Mouse (Mus musculus) T-helper 17 cell (primary cell): ENCODE measurements around the gene Glrb.

Experiments
- in situ Hi-C, 2 experiments: fragments of 300-600 bp; cut with MboI, MseI; formaldehyde crosslinking; loops; 1 replicate in 1 of 2; 2 replicates in 1 of 2; pipeline ENCODE4 v1.15.1; 2025; ENCODE audit warnings: high pct_unique_total_duplicates in 2 of 2

Gene Glrb

DNA sequence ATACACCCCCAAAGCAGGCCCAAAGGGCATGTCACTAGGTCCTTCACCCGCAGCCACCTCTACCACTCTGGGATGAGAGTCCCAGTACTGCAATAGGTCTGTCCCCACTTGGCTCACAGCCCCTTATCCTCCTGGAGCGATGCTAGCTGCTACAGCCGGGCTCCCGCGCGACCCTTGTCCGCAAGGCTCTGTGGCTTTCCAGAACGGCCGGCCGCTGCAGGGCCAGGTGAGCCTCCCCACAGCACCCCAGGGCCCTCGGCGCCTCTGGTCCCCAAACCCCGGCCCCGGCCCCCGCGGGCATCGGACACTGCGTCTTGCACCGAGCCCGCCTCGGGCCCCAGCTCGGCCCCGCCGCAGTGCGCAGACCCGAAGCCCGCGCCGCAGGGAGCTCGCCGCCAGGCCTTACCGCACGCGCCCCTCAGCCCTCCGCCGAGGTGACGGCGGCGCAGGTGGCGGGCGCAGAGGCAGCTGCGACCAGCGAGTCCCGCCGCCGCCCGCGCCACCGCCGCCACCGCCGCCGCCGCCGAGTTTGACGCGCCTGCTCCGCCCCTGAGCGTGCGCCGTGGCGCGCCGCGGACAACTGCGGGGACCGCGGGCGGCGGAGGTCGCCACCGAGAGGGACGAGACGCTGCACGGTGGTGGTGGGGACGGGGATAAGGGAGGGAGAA lies at the start of gene Glrb:
Gene Glrb (minus strand): TSS at position 550 of the 668 bp plus-strand sequence.
- in situ Hi-C loops: no loop called here

DNA sequence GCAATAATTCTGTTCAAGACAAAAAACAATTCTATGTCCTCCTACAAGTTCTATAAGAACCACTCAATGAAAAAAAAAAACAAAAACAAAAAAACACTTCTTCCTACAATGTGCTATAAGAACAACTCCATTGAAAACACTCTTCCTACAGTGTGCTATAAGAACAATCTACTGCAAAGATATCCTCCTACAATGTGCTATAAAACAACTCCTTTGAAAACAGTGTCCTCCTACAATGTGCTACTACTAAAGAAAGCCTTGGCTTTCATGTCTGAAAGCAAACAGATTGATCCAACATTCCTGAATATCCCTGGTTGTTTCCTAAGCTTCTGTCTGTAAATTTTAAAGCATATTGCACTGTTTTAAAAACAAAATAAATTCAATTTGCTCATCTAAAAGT lies 46.5 kb upstream of the Glrb start:
- in situ Hi-C loops: loop anchor here in 1 of 2 experiments (5.0 to 10.0 kb wide), 2 partner anchors 875 to 962 kb away; no protein-coding TSS in a partner anchor

DNA sequence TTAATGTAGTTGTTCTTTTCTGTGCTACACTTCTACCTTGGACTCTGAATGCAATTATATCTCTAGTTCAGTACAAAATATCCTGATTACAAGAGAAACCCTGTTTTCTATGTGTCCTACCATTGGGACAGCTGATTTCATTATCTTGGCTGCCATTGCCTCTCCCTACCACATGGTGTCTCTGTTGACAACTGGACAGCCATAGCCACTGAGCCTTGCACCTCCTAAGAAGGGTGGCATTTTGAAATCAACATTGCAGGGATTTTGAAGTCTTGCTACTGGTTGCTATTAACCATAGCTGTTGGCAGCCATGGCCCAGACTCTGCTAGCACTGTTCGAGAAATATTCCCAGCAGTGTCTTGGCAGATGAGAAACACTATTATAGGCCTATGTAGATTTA lies 45.1 kb upstream of the Glrb start:
- in situ Hi-C loops: loop anchor here in 1 of 2 experiments (5.0 to 10.0 kb wide), 2 partner anchors 874 to 964 kb away; no protein-coding TSS in a partner anchor

GRCm38 (mm10) chr3:80913779-80914284 lies 372 bp upstream of the Glrb start:
- in situ Hi-C loops: no loop called here

DNA sequence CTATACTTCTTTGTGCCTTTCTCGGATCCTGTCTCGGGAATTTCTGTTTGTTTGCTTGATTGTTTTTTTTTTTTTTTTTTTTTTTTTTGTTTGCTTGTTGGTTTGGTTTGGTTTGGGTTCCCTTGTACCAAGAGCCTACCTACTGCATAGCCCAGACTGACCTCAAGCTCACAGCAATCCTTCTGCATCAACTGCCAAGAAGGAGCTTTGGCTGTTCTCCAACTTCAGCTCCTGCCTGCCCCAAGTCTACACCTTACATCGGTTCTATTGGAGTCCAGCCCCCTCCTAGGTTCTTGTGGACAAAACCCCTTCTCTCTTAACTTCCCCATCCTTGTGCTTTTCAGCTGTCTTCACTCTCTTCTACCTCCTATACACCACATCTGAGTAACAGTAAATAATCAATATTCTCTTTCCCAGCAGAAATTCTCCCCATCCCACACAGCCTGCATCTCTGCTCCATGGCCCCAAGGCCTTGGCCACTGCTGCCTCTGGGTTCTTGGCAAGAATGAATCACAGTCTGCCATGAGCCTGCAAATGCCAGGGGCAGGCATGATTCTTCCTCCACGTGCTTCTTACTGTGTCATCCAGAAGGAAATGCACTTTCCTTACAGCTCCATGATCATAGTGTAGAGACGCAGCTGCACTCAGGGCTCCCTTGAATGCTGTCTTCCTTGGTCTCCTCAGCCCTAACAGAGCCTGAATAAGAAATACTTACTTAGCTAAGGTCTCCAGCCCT lies 18.5 kb downstream of the Glrb start:
- in situ Hi-C loops: no loop called here

GRCm38 (mm10) chr3:80894328-80894727 lies 19.1 kb downstream of the Glrb start:
- in situ Hi-C loops: no loop called here

DNA sequence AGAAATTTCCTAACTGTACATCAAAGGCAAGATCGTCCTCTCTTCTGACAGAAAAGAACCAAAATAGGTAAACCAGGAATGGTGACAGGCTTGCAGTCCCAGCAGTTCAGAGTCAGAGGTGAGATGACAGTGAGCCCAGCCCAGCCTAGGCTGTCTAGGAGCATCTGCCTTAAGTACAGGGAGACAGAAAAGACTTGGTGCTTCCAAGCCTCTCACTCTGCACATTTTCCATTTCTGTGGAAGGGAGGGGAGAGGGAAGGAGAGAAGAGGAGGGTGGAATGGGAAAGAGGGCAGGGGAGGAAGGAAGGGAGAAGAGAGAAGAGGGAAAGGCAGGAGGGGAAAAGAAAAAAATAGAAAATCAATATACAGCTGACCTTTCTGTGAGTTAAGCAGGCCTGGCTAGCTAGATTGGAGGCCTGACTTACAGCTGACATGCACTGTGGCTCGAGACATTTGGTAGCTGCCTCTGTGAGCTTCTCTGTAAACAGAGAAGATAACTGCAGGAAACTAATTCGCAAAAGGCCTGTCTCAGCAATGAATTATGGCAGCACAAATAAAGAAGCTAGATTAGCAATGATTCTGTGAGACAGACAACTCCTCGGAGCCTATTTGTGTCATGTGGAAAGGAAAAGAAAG lies 20.3 kb downstream of the Glrb start:
- in situ Hi-C loops: no loop called here

DNA sequence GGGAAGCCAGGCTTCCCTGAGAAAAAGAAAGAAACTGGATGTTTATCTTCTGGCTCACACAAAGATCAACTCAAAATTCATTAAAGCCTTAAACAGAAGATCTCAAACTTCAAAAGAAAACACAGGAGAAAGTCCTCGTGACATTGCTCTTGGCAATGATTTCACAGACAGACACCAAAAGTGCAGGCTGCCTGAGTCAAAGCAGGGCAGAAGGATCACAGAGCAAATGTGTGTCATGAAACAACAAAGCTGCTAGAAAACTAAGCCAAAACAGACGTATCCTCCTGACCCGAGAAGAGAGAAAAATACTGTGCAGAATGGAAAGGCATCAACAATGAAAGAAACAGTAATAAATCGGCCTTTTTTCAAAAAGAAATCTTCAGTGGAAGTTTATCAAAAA lies 22.4 kb downstream of the Glrb start:
- in situ Hi-C loops: no loop called here

- in situ Hi-C loops: no loop called here
Observed at GRCm38 (mm10) chr3:80885174-80885573, 28.3 kb downstream of the Glrb start.

GRCm38 (mm10) chr3:80883601-80884000 lies 29.9 kb downstream of the Glrb start:
- in situ Hi-C loops: no loop called here

- in situ Hi-C loops: no loop called here
Observed at GRCm38 (mm10) chr3:80880660-80881293, 32.7 kb downstream of the Glrb start.

- in situ Hi-C loops: no loop called here
Observed at GRCm38 (mm10) chr3:80878571-80878970, 34.9 kb downstream of the Glrb start.

- in situ Hi-C loops: no loop called here
Observed at GRCm38 (mm10) chr3:80874690-80875353, 38.6 kb downstream of the Glrb start.

- in situ Hi-C loops: no loop called here
Observed at GRCm38 (mm10) chr3:80874081-80874480, 39.4 kb downstream of the Glrb start.

GRCm38 (mm10) chr3:80871472-80872171 lies 41.8 kb downstream of the Glrb start:
- in situ Hi-C loops: no loop called here

- in situ Hi-C loops: no loop called here
Observed at GRCm38 (mm10) chr3:80867328-80867727, 46.1 kb downstream of the Glrb start.

DNA sequence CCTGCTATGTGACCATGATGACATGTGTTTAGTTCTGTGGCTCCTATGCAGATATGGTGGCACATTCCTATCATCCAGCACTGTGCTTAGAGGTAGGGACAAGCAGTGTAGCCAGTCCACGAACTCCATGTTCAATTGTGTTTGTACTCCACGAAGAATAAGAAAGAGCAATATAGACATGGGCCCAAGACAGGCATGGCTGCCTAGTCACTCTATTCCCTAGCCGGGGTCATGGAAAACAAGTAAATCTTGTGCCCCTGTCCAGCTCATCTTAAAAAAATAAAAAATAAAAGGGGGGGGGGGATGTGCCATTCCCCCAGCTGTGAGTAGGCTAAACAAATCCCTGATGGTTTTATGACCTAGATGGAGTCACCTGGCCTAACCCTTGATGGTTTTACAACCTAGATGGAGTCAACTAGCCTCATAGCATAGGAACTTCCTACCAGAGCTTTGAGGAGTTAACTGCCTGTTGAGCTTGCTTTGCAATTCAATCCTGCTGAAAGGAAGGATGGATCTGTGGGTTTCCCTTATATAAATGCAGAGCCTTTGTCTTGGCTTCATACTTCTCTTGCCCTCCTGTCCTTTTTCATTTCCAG lies 60.5 kb downstream of the Glrb start:
- in situ Hi-C loops: no loop called here

DNA sequence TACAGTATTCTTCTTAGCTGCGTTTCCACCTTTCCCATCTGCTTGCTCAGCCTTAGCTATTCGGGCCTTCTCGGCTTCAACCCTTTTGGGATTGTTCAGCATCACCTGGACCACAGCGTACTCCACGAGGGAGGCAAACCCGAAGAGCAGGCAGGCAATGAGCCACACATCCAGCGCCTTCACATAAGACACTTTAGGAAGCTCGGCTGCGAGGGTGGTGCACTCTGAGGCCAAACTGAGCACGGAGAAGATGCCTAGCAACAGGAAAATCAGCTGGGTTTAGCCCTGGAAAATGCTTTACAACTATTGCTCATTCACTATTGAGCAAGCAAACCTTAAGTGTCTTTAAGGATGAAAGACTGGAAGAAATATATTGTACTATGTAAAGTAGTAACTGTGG lies 62.5 kb downstream of the Glrb start:
- in situ Hi-C loops: no loop called here

DNA sequence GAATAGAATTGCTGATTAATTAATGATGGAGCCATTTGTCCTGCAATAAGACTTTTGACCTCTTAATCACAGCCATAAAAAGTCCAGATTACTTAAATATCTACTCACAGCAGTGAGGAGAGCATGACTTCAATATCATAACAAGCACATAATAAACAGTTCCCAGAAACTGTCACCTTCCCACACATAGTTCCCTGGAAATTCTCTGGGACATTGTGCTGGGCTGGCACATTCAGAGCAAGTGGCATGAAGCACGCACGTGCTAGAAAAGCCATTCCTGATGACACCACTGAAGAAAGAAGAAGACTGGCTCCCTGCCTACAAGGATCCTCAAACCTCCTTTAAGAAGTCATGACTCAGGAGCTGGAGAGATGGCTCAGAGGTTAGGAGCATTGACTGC lies 67.8 kb downstream of the Glrb start:
- in situ Hi-C loops: no loop called here

DNA sequence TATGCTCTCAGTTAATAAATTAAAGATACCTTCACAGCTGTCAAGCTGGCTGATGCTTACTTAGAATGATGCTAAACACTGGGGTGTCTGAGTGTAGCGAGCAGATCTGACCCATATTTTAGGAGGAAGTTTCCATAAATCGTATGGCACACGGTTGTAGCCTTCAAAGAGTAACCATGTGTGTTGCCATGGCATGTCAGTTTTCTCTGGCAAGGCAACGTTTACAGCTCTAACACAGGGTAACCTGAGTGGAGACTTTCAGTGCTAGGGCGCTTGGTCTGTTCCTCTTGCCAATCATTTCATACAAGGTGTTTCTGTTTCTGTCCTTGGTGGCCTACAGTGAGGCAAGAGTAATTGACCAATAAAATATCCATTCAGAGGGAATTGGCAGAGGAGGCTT lies 73.6 kb downstream of the Glrb start:
- in situ Hi-C loops: loop anchor here in 1 of 2 experiments (5.0 kb wide), 1 partner anchor 518 kb away; no protein-coding TSS in a partner anchor
